Mouse (Mus musculus) yolk sac, embryonic 10.5 days (tissue): ENCODE results near the gene Dpm2.

Experiments
- DNase-seq: peaks from one replicate; pipeline ENCODE4 v3.0.0-alpha.2; 2017; ENCODE audit warnings: low spot score

Gene Dpm2

DNA sequence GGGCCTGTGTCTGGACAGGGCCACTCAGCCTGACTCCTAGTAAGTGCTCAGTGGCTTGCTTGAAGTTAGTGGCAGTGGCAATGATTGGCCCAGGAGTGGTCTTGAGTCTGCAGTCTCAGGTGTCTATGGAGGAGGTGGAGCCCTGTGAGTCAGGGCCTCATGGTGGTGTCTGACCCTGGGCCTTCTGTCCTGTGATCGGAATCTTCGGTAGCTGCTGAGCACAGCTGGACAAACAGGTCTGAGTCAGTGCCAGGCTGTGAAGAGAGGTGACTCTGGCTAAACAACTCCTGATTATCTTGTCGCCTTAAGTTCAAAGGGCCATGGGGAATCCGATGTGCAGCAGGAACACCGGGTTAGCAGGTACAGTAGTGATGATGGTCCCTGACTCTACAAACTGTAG lies 23.3 kb upstream of the Dpm2 start:
- peak; percentile 73 for DNase-seq

- no peak for DNase-seq
Measured at GRCm38 (mm10) chr2:32547964-32548739, 22.5 kb upstream of the Dpm2 start.

GRCm38 (mm10) chr2:32549171-32549570 lies 21.5 kb upstream of the Dpm2 start:
- no peak for DNase-seq

GRCm38 (mm10) chr2:32549764-32550163 lies 20.9 kb upstream of the Dpm2 start:
- DNase-seq, result no peak

DNA sequence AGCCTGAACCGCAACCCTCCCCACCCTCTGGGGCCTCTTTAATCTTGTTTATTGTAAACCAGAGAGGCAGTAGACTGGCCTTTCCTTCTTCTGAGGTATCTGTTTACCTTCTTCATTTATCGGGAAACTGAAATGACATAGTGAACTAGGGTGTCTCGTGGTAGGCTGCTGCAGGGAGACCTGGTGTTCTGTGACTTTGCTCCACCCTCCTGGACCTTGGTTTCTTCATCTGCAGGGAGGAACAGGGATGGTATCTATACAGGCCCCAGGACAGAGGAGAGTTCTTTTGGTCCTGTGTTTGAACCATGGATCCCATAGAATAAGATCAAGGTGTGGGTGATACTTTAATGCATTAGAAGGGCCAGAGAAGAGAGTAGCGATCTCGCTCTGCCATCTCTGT lies 19.4 kb upstream of the Dpm2 start:
- no peak for DNase-seq

DNA sequence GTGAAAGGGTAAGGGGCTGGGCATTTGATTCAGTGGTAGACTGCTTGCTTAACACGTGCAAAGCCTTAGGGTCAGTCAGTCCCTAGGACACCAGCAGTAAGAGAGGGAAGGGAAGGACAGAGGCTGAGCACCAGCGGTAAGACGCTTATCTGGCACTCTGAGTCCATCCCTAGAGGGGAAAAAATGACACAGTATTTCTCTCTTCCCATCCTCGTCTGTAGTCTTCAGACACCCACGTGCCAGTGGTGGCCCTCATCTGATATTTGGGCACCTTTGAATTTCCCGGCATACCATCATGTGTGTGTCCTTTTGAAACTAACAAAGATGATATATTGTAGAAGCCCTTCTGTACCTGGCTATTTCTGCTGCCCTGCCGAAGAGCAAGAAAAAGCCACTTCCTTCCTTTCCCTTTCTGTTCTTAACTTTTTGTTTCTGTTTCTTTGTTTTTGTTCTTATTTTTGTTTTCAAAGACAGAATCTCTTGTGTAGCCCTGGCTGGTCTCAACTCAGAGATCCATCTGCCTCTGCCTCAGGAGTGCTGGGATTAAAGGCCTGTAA lies 17.0 kb upstream of the Dpm2 start:
- DNase-seq, result no peak

DNA sequence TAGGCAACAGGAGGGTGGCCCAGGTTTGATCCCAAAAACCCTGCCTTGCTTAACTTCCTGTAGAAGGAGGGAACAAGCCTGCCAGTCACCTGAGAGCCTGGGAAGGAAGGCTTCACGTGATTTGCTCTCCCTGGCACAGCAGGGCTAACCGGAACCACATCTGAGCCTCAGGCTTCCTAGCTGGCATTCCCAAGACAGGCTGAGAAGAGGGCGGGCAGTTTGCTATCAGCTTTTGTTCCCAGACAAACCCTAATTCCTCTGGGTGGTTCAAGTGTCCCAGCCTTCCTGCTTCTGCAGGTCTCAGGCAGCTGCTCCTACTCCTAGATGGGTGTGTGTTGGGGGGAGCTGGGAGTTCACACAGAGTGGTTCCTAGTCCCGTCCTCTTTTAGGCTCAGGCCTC lies 15.2 kb upstream of the Dpm2 start:
- no peak for DNase-seq

GRCm38 (mm10) chr2:32556019-32556418 lies 14.6 kb upstream of the Dpm2 start:
- no peak for DNase-seq

DNA sequence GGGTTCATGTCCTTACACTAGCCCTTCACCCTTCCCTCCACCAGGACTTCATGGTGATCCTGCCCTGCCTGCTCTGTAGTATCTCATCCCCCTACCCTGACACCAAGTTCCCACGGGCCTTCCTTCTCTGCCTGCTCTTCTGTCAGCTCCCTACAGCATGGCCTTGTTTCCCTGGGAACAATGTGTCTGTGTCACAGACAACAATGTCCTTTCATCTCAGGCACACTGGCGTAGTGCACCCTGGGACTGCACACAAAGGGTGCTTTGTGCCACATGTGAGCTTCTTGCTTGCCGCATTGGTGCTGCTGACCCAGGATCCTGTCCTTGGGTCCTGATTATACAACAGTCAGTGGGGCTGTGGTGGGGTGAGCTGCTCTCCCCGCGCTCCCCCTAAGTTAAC lies 11.1 kb upstream of the Dpm2 start:
- no peak for DNase-seq

GRCm38 (mm10) chr2:32566536-32567063 lies 4.1 kb upstream of the Dpm2 start:
- DNase-seq, result peak; percentile 64

GRCm38 (mm10) chr2:32568149-32568548 lies 2.5 kb upstream of the Dpm2 start:
- no peak for DNase-seq

- no peak for DNase-seq
Measured at GRCm38 (mm10) chr2:32568941-32569340, 1.7 kb upstream of the Dpm2 start.

GRCm38 (mm10) chr2:32572196-32572595 lies 1.5 kb downstream of the Dpm2 start:
- no peak for DNase-seq

DNA sequence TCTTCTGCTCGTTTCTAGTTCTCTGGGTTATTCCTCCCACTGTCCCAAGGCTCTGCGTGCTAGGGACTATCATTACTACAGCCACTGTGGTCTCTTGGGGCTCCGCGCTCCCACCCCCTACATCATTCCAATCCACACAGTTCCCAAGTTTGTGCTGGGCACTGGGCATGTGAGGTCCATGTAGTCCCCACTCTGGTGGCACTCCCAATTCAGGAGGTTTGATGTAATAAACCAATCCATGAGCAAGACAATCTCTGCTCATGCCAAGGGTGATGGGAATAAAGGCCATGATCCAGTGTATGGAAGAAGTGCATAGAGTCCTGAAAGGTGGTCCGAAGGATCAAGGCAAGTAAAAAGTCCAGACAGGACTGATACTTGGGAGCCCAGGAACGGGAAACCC lies 3.8 kb downstream of the Dpm2 start, which contains the start of gene Pip5kl1:
TSS of gene Pip5kl1 (plus strand) at position 301 of the 400 bp plus-strand sequence.
- DNase-seq, result no peak

DNA sequence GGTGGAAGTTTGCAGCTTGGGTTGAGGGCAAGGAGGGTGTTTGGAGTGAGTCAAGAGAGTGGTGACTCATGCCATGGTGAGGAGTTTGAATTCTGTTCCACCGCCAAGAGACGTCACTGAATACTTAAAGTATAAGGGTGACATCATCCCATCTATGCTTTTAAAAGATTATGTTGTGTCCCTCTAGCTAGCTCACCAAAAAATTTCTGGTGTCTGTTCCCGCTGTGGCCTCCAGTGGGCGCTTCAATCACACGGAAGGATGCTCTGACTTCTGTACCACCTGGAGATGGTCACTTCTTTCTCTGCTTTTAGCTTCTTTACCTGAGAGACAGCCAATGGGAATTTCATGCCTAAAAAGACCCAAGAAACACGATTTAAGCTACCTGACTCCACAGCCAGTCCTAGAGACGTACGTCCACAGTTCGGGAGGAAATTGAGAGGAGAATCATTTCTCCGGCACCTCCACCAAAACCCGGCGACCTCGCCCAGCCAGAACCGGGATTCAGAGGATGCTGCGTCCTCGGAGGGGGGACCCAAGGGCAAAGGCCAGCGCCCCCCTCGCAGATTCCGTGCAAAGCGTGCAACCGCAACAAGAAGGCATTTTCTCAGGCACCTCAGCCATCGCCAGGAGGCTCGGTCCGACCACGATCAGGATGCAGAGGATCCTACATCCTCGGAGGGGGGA lies 4.4 kb downstream of the Dpm2 start:
- no peak for DNase-seq

DNA sequence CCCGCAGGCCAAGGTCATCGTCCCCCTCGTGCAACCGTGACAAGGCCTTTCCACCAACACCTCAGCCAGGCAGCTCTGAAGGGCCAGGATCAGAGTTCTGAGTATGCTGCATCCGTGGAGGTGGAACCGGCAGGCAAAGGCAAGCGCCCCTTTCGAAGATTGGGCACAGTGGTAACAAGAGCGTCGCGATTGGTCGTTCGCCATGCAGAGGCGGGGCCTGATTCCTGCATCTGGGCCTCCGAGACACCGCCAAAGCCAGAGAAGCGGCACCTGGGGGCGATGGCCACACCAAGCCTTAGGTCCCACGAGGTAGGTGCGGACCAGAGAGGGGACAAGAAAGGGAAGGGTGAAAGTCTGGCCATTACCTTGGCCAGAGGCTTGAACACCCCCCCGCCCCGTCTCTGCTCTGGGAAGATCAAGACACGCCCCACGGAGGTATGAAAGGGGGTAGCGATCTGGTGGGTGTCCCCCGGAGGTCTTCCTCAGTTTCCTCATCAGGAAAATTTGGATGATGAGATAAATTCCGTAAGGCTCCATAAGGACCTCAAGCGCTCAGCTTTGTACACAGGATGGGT lies 5.0 kb downstream of the Dpm2 start, which contains the start of gene 9430097D07Rik:
TSS of gene 9430097D07Rik (minus strand) at position 99 of the 575 bp plus-strand sequence.
- no peak for DNase-seq

DNA sequence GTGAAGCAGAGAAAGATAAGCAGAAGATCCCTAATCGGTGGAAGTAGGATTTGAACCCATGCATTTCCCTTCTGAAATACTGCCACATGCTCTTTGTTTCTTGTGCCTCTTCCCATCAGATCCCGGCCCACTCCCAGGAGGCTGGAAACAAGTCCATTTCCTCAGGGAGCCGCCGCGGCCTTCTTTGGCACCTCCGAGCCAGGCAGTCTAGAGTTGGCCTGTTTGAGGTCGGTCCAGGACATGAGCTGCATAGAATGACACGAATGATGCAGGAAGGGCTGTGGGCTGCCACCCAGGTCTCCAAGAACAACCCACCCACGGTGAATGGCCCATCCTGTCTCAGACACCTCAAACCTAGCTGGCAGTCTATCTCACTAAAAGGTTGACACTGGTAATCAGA lies 5.9 kb downstream of the Dpm2 start:
- DNase-seq, result no peak

GRCm38 (mm10) chr2:32578146-32579046 lies 7.7 kb downstream of the Dpm2 start:
- DNase-seq, result no peak

GRCm38 (mm10) chr2:32581450-32582095 lies 10.9 kb downstream of the Dpm2 start:
- DNase-seq, result no peak

DNA sequence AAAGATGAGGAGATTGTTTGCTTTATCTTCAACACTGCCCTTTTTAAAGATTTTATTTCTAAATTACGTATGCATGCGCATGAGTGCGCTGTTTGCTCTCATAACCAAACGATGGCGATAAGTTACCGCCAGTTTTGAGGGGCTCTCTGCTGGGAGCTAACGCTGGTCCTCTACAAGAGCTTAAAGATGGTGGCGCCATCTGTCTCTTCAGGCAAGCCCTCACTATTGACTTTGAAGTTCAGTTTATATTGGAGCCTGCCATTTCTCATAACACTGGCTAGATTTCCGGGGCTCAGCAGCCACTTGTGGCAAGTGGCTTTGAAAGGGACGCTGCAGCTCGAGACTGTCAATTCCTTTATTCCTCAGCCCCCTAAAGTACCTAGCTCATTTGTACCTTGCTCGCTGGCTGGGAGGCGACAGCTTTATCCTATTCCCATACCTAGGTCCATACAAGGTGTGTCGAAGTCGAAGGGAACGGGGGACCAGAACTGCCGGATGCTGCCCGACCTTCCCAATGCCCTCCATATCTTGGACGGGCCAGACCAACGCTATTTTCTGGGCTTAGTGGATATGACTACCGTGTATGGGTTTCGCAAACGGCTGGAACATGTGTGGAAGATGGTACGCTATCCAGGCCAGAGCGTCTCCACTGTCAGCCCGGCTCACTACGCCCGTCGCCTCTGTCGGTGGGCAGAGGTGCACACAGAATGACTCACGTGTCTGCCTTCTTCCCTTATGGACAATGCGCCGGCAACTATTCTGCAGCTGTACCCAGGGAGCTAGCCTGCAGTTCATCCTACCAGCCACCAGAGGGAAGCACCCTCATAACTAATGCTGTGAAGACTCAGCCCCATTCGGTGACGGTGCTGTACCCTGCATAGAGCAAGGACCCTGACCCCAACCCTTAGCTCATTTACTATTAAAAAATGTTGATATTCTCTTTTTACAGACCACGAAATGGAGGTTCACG lies 12.5 kb downstream of the Dpm2 start:
- DNase-seq, result peak; percentile 60
